Mouse (Mus musculus): ENCODE results near the gene Ptbp2. TPM values are rescaled to one million over a fixed set of nuclear protein-coding genes. Genes with fewer than 3 reads are reported as not detected.
A peak's percentile ranks its signal among the peaks of the same experiment; 100 is the strongest.

Ptbp2 gene
- 100 to 1,000 TPM; 117 to 133 (median 124) TPM for total RNA-seq (2022)

DNA sequence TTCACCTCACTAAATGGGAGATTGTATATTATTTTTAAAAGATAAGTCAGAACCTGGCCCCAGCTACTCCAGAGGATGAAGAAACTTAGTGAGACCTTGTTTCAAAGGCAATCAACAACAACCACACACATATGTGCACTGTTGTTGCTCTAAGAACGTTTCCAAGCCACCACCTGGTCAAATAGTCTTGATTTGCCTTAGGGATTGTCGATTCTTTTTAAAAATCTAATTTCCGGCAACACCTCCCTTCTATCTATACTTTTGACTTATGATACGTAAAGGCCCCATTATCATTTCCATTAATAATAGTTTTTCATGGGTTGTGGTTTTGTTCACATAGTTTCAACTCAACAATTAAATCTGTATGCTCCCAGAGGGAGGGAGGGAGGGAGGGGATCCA, at the start of gene Ptbp2:
Gene Ptbp2, minus strand, starts transcription at position 101 of the 400 bp plus-strand sequence.
- no peak for DNase-seq (ENCODE audit: low spot score in 2 of 2)

DNA sequence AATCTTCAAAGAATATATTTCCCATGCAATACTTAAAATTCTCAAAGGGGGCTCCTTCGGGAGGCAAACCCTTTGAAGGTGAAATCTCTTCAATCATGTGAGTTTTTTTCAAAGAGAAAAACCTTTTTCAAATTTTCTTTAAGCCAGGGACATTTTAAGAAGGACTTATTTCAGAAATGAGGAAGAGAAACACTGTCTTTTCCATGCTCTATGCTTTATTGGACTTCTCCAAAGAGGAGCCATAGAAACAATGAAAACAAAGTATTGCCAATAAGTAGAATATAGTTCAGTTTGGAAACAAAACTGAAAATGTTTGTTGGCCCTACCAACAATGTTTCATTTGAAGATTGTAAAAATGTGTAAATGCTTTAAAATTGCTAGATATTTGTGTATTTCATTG, 30.4 kb upstream of the Ptbp2 start:
- no peak for DNase-seq (ENCODE audit: low spot score in 2 of 2)

DNA sequence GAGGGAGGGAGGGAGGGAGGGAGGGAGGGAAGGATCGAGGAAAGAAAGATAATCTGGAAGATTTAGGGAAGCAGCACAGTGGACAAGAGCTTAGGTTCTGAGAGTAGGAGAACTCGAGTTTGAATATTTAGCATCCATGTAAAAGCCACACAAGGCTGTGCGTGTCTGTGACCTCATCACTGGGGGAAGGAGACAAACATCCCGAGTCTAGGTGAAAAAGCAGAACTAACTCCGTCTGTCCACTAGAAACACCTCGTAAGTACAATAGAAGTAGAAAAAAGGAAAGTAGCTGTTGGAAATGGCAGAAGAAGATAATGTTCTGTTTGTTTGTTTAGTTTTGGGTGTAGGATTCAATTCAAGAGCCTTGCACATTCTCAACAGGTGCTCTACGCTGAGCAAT, 21.9 kb upstream of the Ptbp2 start:
- no peak for DNase-seq (ENCODE audit: low spot score in 2 of 2)

DNA sequence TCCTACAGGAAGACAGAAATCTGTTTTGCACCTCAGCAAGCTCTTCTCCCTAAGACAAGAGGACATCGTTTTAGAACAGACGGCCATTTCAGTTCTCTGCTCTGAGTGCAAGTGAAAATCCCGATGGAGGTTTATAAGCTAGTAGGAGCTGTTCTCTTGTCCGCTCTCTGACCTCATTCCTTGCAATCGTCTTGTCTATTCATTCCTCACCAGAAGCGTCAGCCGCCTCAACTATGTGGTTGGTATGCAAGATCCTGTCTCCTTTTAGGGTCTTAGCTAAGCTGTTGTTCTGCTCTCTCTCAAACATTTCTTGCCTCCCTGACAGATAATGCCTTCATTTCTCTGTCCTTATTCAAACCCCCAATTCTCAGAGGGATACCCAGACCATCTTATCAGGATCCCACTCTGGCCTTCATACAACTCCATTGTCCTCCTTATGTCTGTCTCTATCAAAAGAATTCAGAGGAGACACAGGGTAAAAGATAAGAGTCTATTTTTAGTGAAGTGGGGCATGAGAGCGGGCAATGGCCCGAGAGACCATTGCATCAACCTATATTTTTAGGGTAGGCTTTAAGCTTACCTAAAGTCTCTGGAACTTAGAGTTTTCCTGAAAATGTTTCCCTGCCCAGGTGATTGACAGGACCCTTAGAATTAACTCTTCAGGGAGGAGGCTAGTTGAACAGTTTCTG, 10.6 kb upstream of the Ptbp2 start:
- no peak for DNase-seq (ENCODE audit: low spot score in 2 of 2)

DNA sequence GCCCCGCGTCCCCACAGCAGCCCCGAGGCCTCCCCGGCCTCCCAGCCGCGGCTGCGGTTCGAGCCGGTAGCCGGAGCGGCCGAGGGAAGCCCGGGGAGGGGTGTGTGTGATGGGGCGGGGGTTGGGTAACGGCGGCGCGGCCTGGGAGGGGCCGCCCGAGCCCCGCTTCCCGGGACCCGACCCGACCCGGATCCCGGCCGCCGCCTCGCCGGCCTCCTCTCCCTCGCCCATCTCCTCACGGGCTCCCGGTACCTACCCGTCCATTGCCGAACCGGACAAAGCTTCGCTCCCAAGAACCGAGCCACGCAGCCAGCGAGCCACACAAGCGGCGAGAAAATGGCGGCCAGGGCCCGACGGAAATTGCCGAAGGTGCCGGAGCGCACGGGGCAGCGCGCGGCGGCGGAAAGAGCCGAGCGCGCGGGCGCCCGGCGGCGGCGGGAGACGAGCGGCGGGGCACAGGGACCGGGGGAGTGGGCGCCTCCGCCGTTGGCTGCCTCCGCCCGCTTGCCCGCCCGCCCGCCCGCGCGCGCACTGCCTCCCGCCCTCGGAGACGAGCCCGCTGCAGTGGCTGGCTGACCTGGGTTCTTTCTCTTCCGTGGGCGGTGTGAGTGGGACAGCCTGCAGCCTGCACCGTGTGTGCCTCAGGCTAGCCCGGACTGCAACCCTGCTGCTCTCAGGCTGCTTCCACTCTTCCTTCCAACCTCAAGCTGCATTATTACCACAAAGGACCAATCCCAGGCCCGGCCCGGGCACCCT, 1.1 kb downstream of the Ptbp2 start:
- peak; percentile 74 to 79 for DNase-seq (ENCODE audit: low spot score in 2 of 2)

DNA sequence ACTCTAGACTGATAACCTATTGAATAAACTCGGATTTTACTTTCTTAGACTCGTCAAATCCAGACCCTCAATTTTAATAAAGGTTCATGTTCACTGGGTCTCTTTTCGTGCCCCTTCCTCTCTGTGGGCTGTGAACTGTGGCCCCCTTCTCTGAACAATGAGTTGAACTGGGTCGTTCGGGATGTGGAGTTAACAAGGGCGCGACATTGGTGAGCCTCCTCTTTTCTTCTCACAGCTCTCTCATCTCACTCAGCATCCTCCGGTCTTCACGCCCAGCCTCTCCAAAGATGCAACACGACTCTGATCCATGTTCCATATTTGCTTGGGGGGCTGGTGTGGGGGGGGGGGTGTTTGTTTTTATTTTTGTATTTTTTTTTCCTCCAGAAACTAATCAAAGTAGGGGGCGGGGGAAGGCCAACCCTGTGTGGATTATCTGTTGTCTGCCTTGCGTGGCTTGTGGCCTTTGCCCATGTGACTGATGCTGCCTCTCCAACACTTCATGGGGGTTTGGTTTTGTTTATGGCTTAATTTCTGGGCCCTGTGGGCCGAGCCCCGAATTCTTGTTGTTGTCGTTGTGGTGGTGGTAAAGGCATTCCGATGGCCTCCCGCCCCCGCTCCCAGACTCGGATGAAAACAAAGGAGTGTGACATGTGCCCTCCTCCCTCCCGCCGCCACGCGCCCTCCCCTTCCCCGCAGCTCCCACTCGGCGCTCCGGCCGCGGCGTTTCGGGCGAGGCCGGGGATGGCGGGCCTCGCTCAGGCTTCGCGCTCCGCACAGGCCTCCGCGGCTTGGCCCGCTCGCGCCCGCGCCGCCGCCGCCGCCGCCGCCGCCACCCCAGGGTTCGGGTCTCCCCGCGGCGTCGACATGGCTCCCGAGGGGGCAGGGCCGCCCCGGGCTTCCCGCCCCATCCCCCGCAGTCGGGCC, 2.0 kb downstream of the Ptbp2 start:
- peak; percentile 35 to 42 for DNase-seq (ENCODE audit: low spot score in 2 of 2)

DNA sequence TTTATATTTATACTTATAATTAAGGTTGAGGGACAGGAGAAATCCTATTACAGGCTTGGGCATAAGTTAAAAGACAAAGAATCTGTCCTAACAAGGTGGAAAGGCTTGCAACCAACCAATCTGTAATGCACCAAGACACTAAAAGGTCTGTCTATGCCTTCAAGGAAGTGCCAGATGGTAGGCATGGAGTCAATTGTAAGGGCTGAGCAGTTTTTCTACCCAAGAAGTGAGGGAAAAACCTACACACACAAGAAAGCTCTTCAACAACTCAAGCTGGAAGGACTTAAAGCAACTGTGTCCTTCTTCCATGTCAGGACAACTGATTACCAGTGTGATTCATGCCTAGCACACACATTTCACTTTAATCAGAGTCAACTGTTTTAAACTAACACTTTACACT, 3.4 kb downstream of the Ptbp2 start:
- DNase-seq (ENCODE audit: low spot score in 2 of 2) = no peak

DNA sequence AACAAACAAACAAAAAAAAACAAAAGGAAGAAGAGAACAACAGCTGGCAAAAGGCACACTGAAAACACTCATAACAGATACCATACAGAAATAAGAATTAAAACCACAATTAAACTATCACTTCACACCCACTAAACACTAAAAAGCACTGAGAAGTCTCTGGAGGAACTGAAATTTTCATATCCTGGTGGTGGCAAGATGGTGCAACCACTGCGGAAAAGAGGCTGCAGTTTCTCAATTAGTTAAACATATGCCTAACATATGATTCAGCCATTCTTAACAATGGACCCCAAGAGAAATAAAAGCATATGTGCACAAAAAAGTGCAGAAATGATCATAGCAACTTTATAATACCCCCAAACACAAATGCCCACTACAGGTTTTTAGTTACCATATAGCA, 5.0 kb downstream of the Ptbp2 start:
- no peak for DNase-seq (ENCODE audit: low spot score in 2 of 2)

DNA sequence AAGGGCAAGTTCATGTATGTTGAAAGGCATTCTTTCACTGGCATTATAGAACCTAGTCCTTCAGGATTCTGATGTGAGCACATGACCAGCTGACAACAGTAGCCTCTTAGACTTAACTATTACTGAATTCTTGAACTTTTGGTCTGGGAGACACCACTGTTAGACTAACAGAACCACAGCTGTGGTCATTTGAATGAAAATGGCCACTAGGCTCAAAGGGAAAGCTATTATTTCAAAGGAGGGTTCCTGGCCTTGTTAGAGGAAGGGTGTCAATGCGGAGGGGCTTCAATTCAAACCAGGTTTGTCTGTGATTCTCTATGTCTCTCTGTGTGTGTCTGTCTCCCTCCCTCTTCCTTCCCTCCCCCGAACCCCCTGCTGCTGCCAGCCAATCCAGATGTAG, 5.8 kb downstream of the Ptbp2 start:
- DNase-seq (ENCODE audit: low spot score in 2 of 2) = no peak

DNA sequence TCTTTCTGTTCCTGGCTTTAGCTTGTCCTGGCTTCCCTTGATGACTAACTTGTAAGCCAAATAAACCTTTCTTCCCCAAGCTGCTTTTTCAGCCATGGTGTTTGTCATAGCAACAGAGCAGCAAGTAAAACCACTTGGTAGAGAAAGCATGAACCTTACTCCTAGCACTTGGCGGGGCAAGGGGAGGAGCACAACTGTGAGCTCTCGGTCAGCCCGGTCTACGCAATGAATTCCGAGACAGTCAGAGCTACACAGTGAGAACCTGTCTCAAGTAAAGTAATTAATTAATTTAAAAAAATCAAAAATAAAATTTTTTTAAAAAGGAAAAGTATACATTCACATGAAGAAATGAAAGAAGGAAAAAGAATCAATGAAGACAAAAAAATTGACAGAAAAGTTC, 8.1 kb downstream of the Ptbp2 start:
- no peak for DNase-seq (ENCODE audit: low spot score in 2 of 2)

DNA sequence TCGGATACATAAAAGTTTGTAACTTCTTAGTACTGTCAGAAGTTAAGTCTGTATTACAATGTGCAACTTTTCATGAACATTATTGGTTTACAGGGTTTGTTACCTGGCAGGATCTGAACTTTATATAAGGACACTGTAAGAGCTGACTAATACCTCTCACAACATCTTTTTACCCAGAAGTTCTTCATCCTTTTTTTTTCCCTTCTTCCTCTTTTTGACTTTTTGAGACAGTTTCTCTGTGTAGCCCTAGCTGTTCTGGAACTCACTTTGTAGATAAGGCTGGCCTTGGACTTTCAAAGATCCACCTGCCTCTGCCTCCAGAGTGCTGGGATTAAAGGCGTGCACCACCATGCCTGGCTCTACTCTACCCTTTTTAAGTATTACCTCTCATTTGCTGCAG, 11.5 kb downstream of the Ptbp2 start:
- no peak for DNase-seq (ENCODE audit: low spot score in 2 of 2)

DNA sequence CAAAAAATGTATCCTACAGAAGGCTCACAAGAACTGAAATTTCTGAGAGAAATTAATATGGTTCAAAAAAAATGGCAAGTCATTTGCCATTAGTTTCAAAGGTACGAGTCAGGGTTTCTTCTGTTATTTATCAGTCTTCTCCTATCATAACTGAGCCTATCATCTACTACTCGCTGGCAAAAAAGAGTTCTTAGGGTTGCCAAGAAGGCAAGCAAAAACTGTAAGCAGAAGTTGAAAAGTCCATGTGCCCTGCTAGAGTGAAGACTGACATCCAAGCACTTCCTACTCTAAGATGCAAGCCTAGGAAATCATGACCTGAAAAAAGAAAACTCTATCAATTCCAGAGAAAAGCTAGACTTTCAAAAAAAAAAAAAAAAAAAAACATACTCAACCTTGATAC, 20.5 kb downstream of the Ptbp2 start:
- no peak for DNase-seq (ENCODE audit: low spot score in 2 of 2)

DNA sequence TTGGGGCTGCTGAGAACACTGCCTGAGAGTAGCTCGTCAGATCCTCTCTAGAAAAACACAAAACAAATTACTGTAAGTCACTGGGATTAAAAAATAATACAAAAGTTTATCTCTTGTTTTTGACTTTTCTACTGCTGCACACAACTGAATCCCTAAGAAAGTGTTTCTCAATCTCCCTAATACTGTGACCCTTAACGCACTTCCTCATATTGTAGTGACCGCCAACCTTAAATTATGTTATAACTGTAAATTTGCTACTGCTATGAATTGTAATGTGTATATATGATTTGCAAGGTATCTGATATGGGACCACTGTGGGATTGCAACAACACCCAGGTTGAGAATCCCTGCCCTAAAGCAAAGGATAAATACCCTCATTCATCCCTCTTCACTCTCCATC, 22.5 kb downstream of the Ptbp2 start:
- DNase-seq (ENCODE audit: low spot score in 2 of 2) = no peak

DNA sequence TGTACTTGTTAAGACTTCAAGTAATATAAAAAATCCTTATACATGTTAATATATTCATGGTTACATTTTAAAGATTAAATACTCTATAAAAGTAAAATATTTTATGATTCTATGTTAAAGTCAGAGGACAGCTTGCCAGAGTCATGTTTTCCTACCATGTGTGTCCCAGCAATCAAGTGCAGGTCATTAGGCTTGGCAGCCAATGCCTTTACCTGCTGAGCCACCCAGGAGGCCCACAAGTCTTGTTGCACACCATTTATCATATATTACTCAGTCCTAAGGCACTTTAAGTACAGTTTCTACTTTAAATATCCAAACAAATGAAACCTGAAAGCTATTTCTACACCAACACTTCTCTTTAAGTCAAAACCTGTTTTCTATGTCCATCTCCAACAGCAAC, 30.5 kb downstream of the Ptbp2 start:
- no peak for DNase-seq (ENCODE audit: low spot score in 2 of 2)

DNA sequence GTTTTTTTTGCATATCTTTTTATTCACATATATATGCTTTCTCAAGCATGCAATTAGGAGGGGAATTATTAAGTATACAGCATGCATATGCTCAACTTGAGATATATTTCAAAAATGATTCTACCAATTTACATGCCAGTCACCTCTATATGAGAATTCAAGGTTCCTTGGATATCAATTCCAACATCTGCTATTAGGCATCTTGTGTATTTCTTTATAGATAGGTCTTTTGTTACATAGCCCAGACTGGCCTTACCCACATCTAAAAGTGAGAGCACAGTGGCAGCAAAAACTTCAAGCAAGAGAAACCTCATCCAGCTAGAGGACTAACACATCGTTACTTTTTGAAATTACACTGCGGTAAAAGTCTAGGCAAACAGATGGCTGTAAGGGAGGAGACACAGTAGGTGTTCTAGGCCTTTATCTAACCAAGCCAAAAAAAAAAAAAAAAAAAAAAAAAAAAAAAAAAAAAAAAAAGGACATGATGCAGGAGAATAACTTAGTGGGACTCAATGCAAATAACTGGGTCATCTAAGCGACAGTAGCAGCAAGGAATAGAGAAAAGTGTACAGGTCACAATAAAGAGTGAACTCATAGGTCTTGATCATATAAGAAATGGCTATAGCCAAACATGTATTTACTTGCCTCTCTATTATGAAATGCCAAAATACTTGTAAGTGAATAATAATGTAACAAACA, 34.6 kb downstream of the Ptbp2 start:
- DNase-seq (ENCODE audit: low spot score in 2 of 2) = no peak

DNA sequence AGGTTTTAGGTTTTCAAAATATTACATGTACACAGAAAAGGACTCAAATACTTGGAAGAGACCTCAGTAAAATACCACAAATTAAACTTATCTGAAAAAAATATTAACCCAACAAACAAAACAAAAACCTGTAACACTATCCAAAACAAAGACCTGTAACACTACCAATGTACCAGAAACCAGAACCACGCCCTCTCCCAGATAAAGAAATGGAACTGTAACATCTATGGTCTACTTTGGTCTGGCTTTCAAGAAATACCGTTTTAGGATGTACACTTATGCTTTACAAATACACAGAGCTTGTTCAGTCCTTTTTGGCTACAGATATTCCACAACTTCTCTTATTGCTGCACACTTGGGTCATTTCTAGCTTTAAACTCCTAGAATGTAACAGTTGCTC, 35.1 kb downstream of the Ptbp2 start:
- no peak for DNase-seq (ENCODE audit: low spot score in 2 of 2)

DNA sequence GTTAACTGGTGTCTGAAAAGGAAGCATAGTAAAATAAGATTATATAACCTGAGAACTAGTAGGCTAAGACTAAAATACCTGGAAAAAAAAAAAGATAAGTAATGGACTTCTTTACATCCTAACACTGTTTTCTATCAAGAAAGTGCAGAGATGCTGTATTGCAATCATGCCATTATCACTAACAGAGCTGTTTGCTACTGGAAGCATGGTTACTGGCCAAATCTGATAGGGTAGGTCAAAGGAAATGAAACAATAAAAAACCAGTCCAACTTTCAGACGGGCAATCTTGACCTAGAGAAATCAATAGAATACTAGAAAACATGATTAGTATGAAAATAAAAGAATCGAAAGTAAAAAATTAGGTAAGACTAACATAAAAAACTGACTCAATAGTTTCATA, 37.6 kb downstream of the Ptbp2 start:
- DNase-seq (ENCODE audit: low spot score in 2 of 2) = no peak

DNA sequence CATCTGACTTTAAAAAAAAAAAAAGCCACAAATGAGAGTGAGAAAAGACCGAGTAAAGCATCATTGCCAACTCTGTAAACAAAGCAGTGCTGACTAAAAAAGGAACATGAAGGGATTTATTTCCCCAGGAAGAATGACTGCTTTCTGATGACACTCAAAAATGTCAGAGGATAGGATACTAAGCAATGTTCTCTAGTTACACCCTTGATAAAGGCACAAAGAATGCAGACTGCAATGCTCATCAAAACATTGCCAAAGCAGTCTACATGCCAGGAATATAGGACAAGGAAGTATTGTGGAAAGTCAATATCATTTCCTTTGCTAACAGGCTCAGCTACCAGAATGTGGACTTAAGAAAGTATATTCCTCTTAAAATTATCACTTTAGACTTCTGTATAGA, 38.5 kb downstream of the Ptbp2 start:
- DNase-seq (ENCODE audit: low spot score in 2 of 2) = no peak

DNA sequence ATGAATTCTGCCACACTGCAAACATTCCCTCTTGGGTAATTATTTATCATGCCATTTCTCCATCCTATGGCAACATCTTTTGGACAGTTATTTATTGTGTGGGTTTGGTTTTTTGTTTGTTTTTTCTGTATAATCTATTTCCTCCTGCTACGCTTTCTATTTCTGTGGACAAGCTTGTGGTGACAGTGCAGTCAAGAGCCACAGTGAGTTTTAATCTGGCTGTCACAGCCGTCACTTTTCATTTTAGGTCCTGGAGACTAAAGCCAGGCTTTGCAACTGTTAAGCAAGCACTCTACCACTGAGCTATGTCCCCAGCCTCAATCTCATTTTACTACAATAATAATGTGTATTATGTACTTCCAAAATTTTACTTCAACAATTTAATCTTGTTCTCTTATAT, 54.4 kb downstream of the Ptbp2 start:
- no peak for DNase-seq (ENCODE audit: low spot score in 2 of 2)

DNA sequence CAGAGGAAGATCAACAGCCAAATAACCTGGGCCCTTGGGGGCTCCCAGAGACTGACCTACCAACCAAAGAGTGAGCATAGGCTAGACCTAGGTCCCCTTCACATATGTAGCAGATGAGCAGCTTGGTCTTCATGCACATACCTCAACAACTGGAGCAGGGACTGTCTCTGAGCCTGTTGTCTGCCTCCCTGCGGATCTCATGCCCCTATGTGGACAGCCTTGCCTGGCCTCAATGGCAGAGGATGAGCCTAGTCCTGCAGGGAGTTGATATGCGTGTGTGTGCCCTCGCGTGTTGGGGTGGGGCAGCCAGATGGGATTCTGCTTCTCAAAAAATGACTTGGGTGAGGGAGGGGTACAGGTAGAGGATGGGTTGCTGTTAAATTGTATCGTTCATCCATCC, 72.2 kb downstream of the Ptbp2 start:
- DNase-seq (ENCODE audit: low spot score in 2 of 2) = no peak

DNA sequence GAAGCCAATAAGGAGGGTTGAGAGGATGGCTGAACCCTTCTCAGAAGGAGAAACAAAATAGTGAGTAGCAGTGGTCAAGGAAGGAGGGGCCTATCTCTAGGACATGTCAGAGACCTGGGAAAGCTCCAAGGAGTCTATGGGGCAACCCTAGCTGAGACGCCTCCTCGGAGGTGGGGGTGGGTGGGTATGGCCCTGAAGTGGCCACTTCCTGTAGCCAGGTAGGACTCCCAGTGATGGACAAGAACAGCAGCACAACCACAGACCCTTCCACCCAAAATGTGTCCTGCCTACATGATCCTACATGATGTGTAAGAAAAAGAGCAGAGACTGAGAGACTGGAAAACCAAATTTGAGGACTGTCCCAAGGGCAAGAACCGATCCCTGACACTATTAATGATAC, 72.8 kb downstream of the Ptbp2 start:
- DNase-seq (ENCODE audit: low spot score in 2 of 2) = no peak

DNA sequence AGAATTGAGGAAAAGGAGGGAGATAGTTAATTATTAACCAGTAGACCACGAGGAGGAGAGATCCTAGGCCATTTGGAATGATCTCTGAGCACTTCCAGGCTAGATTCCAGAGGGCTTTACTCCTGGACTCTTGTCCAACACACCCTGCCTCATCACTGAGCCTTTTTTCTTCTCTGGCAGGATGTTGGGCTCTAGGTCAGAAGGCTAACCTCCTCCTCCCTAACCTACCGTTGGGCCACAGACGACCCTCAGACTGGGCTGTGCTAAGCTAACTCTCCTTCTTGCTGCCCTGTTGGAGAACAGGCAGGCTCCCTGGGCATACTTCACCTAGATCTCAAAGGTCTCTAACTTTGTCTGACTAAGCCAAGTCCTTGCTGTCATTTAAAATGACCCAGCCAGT, 82.8 kb downstream of the Ptbp2 start:
- no peak for DNase-seq (ENCODE audit: low spot score in 2 of 2)

Measured in left cerebral cortex, adult 8-10 months (tissue).